ENCODE assay signal across 8 mouse cellular contexts in the genomic region with DNA sequence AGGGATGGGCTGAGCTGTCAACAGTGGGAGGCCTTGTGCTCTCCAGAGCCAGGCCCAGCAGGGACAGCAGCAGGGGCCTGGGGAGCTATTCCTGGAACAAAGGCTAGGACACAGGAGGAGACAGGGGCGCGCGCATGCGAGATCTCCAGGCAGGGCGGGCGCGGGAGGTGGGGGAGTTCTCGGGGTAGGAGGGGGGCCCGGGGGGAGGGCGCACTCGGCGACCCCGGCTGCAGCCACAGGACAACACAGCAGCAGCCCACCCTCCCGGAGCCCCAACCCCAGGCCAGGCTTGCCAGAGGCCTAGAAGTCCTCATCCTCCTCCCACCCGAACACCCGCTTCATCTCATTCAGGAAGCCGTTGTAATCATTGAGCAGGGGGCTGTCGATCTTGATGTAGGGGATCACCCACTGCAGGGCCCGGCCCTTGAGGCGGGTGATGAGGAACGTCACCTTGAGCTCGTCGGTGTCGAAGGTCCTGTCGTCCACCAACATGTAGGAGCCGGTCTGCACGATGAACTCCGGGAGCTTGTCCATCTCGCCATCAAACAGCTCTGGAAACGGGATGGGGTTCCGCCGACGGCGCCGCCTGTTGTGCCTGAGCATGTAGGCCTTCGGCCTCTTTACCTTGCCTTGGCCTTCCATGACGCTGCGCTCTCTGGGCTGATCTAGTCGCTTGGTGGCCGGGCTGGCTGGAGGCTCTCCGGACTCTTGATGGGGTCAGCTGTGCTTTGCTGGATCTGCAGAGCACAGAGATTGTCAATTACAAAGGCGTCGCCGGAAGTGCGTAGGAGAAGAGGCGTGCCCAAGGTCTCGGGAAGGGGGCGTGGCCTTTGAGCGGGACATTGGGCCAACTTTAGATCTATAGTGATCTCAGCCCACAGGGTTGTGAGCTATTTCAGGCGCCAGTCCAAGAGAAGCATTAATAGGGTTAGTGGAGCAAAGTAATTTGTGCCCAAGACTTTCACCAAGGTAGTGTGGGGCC. TPM values are rescaled to one million over a fixed set of nuclear protein-coding genes. Genes with fewer than 3 reads are reported as not detected.
DNase-seq lines count a peak whose midpoint lies in the region; ATAC-seq and TF ChIP-seq lines count a peak whose summit lies in the region.
"Not testable (repeated sequence)": the region's sequence is repeated elsewhere in the genome, so short reads cannot be mapped to it uniquely, and the experiment has no call there.

Gene Rtl8a (minus strand): TSS at position 703 of the 982 bp plus-strand sequence.

- peak; percentile 92 for ATAC-seq in Patski
- peak; percentile 94 for ATAC-seq in hindbrain, embryonic 12.5 days (ENCODE audit: low FRiP score)
- ATAC-seq in lung, postnatal 0 days = peak; percentile 94

- 26% methylated on average over 12 of the region's 50 CpGs for WGBS in hindbrain, embryonic 12.5 days
- WGBS in lung, postnatal 0 days = 13% methylated on average over 9 of the region's 50 CpGs

- not testable (repeated sequence) for TF ChIP-seq CTCF in Patski (IDR thresholded peaks at IDR 0.05); lung, postnatal 0 days (IDR thresholded peaks at IDR 0.05)

- POLR2A ChIA-PET in Patski (lab: Charles Lee) = not testable (repeated sequence)

- in situ Hi-C loops in Patski (cut with MboI; ENCODE audit: low pct_unique_long_range_greater_than_20kb) = not testable (repeated sequence)

- not testable (repeated sequence) for H3K9me3 ChIP-seq in hindbrain, embryonic 12.5 days (replicated peaks); lung, postnatal 0 days (ENCODE audit: low read length)

- H3K9ac ChIP-seq in hindbrain, embryonic 12.5 days = peak within 1 kb of the TSS; percentile 18; the same call in 1 of the 2 replicates
- H3K9ac ChIP-seq in lung, postnatal 0 days (replicated peaks; ENCODE audit: low read depth) = not testable (repeated sequence)

- H3K36me3 ChIP-seq in hindbrain, embryonic 12.5 days; lung, postnatal 0 days (ENCODE audit: insufficient read depth, low read length): not testable (repeated sequence)

- peak; percentile 34 for DNase-seq in Patski (ENCODE audit: low read depth, low spot score)
- DNase-seq in cerebellum, postnatal 10 days = peak; percentile 88 to 89
- DNase-seq in frontal cortex, postnatal 14 days (ENCODE audit: low spot score in 2 of 2) = peak; percentile 44 to 49
- DNase-seq in layer of hippocampus, postnatal 10 days (ENCODE audit: low spot score in 2 of 2) = peak; percentile 62 to 70
- peak; percentile 88 for DNase-seq in lung, postnatal 0 days (ENCODE audit: low spot score)
- DNase-seq in ovary, postnatal 10 days (ENCODE audit: low spot score) = peak; percentile 28
- peak; percentile 56 for DNase-seq in thymus, postnatal 0 days (ENCODE audit: low spot score)

- H3K4me3 ChIP-seq in hindbrain, embryonic 12.5 days = peak within 1 kb of the TSS; percentile 28
- H3K4me3 ChIP-seq in lung, postnatal 0 days (ENCODE audit: low read depth, low read length) = not testable (repeated sequence)

- peak within 1 kb of the TSS; percentile 44 for H3K4me2 ChIP-seq in hindbrain, embryonic 12.5 days (replicated peaks)
- peak within 1 kb of the TSS; percentile 33; the same call in 1 of the 2 replicates for H3K4me2 ChIP-seq in lung, postnatal 0 days (replicated peaks; ENCODE audit: low read depth, low read length)

- CTCF ChIA-PET in Patski (lab: Charles Lee) = not testable (repeated sequence)

- H3K4me1 ChIP-seq in hindbrain, embryonic 12.5 days; lung, postnatal 0 days (ENCODE audit: insufficient read depth, low read depth, low read length): not testable (repeated sequence)

- H3K27me3 ChIP-seq in Patski; hindbrain, embryonic 12.5 days; lung, postnatal 0 days (replicated peaks; ENCODE audit: insufficient read depth, low read length): not testable (repeated sequence)

- not testable (repeated sequence) for H3K27ac ChIP-seq in hindbrain, embryonic 12.5 days
- H3K27ac ChIP-seq in lung, postnatal 0 days (ENCODE audit: low read length) = peak within 1 kb of the TSS; percentile 64; the same call in 1 of the 2 replicates

- peak; percentile 57 for TF ChIP-seq EP300 in lung, postnatal 0 days (IDR thresholded peaks at IDR 0.05)

RNA-seq across cellular contexts. Expression of gene Rtl8a, which starts in this region (rescaled TPM):
- polyA plus RNA-seq in Patski (2021) = 74.9 TPM
- 131 and 132 TPM in 2 replicates for polyA plus RNA-seq in hindbrain, embryonic 12.5 days (2016; fragmentation: Nextera tagmentation; extraction: Ambion mirVana)
- total RNA-seq in layer of hippocampus, postnatal 10 days (2021) = 100 to 1,000 TPM; 189 to 270 TPM
- 287 and 330 TPM in 2 replicates for polyA plus RNA-seq in lung, postnatal 0 days (2015; fragmentation: Nextera tagmentation; extraction: Ambion mirVana)
- 45.1 and 48.1 TPM in 2 replicates for polyA plus RNA-seq in thymus, postnatal 0 days (2015; fragmentation: Nextera tagmentation; extraction: Ambion mirVana)

Comparison
In these comparisons a context has a peak if more than half of its experiments do, and no peak if none do; other contexts are left out.
1. DNase-seq: peak in every context shown above with its lines; median percentile 88 in cerebellum, postnatal 10 days; 88 in lung, postnatal 0 days; 66 in layer of hippocampus, postnatal 10 days; 56 in thymus, postnatal 0 days; 46 in frontal cortex, postnatal 14 days; 34 in Patski; 28 in ovary, postnatal 10 days.